Mouse (Mus musculus): ENCODE data around the gene Vwa5b1.

The Vwa5b1 gene

GRCm38 (mm10) chr4:138576661-138577060, 59.0 kb downstream of the Vwa5b1 start:
- no peak for DNase-seq (ENCODE audit: low spot score in 2 of 2)

GRCm38 (mm10) chr4:138574800-138575606, 60.7 kb downstream of the Vwa5b1 start:
- DNase-seq (ENCODE audit: low spot score in 2 of 2) = no peak

GRCm38 (mm10) chr4:138569928-138570327, 65.8 kb downstream of the Vwa5b1 start:
- no peak for DNase-seq (ENCODE audit: low spot score in 2 of 2)

GRCm38 (mm10) chr4:138568275-138568674, 67.4 kb downstream of the Vwa5b1 start:
- no peak for DNase-seq (ENCODE audit: low spot score in 2 of 2)

GRCm38 (mm10) chr4:138561986-138562385, 73.7 kb downstream of the Vwa5b1 start:
- peak; percentile 28 to 42 for DNase-seq (ENCODE audit: low spot score in 2 of 2)

- no peak for DNase-seq (ENCODE audit: low spot score in 2 of 2)
These were observed 80.2 kb downstream of the Vwa5b1 start for GRCm38 (mm10) chr4:138555531-138555930.

GRCm38 (mm10) chr4:138554934-138555333, 80.8 kb downstream of the Vwa5b1 start:
- no peak for DNase-seq (ENCODE audit: low spot score in 2 of 2)

GRCm38 (mm10) chr4:138554302-138554701, 81.4 kb downstream of the Vwa5b1 start:
- DNase-seq (ENCODE audit: low spot score in 2 of 2) = no peak

- no peak for DNase-seq (ENCODE audit: low spot score in 2 of 2)
These were observed 82.2 kb downstream of the Vwa5b1 start for GRCm38 (mm10) chr4:138553516-138553933.

- DNase-seq (ENCODE audit: low spot score in 2 of 2) = no peak
These were observed 82.6 kb downstream of the Vwa5b1 start for GRCm38 (mm10) chr4:138553116-138553515.

GRCm38 (mm10) chr4:138551601-138552000, 84.1 kb downstream of the Vwa5b1 start:
- no peak for DNase-seq (ENCODE audit: low spot score in 2 of 2)

- no peak for DNase-seq (ENCODE audit: low spot score in 2 of 2)
These were observed 85.1 kb downstream of the Vwa5b1 start for GRCm38 (mm10) chr4:138550557-138550956.

- no peak for DNase-seq (ENCODE audit: low spot score in 2 of 2)
These were observed 86.7 kb downstream of the Vwa5b1 start for GRCm38 (mm10) chr4:138548960-138549359.

GRCm38 (mm10) chr4:138548124-138548561, 87.5 kb downstream of the Vwa5b1 start:
- no peak for DNase-seq (ENCODE audit: low spot score in 2 of 2)

- DNase-seq (ENCODE audit: low spot score in 2 of 2) = no peak
These were observed 88.1 kb downstream of the Vwa5b1 start for GRCm38 (mm10) chr4:138547556-138547955.

GRCm38 (mm10) chr4:138547041-138547440, 88.6 kb downstream of the Vwa5b1 start:
- DNase-seq (ENCODE audit: low spot score in 2 of 2) = no peak

- DNase-seq (ENCODE audit: low spot score in 2 of 2) = no peak
These were observed 89.4 kb downstream of the Vwa5b1 start for GRCm38 (mm10) chr4:138546241-138546640.

GRCm38 (mm10) chr4:138543177-138543576, 92.5 kb downstream of the Vwa5b1 start:
- no peak for DNase-seq (ENCODE audit: low spot score in 2 of 2)

GRCm38 (mm10) chr4:138538084-138538449, 97.6 kb downstream of the Vwa5b1 start:
- DNase-seq (ENCODE audit: low spot score in 2 of 2) = no peak

- DNase-seq (ENCODE audit: low spot score in 2 of 2) = no peak
These were observed 98.2 kb downstream of the Vwa5b1 start for GRCm38 (mm10) chr4:138537210-138538083.

GRCm38 (mm10) chr4:138535610-138536009, 100.1 kb downstream of the Vwa5b1 start:
- no peak for DNase-seq (ENCODE audit: low spot score in 2 of 2)

GRCm38 (mm10) chr4:138533877-138534276, 101.8 kb downstream of the Vwa5b1 start:
- DNase-seq (ENCODE audit: low spot score in 2 of 2) = no peak

- DNase-seq (ENCODE audit: low spot score in 2 of 2) = no peak
These were observed 103.9 kb downstream of the Vwa5b1 start for GRCm38 (mm10) chr4:138531761-138532160.

Data from spleen, postnatal 36 days (tissue).